Mouse (Mus musculus): ENCODE data around the gene Rgs16. TPM values are rescaled to one million over a fixed set of nuclear protein-coding genes. Genes with fewer than 3 reads are reported as not detected.

Rgs16 gene
- total and polyA plus RNA-seq, 3 experiments: not detected

DNA sequence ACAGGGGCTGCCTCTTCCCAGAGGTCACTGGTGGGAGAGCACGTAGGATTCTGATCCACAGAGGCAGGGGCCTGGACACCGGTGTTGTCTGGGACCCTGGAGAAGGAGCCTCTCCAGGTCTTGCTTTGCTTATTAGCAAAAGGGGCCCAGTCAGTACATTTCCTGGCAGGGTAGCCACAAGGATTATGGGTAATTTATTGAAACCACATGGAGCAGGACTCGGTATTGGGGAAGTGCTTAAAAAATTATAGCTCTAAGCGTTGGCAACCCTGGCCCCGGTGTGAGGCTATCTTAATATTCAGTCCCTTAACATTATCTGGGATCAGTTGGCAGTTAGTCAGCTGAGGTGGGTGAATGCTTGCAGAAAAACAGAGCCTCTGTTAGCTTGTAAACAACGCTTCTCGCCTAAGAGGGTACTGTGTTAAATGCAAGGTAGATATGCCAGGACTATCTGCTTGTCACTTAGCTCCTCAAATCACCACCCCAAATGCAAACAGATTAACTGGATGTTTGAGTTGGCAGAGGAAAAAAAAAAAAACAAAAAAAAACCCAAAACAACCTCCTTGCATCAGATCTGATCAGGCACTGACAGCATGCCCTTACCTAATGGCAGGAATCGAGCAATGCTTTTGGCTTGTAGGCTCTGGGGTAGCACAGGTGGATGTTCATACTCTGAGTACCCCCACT is 37.8 kb upstream of the Rgs16 start:
- no peaks in the 10 kb centered on the region for H3K79me2 ChIP-seq (ENCODE audit: control insufficient read depth, insufficient read depth, low read length, poor library complexity)
- H3K27me3 ChIP-seq (ENCODE audit: control insufficient read depth in 1 of 2, insufficient read depth in 2 of 2, low read length in 2 of 2): no peaks in the 10 kb centered on the region
- H3K4me1 ChIP-seq (ENCODE audit: control insufficient read depth in 1 of 2, insufficient read depth in 2 of 2, low read length in 2 of 2): no peaks in the 10 kb centered on the region
- H3K27ac ChIP-seq (ENCODE audit: control insufficient read depth, low read depth, low read length): no peak overlapping the region
- no peak overlapping the region for H3K9ac ChIP-seq (ENCODE audit: control insufficient read depth, low read depth, low read length, poor library complexity, severe bottlenecking)
- H3K4me3 ChIP-seq (ENCODE audit: control insufficient read depth in 1 of 2, insufficient read depth in 1 of 2, low read depth in 2 of 2, low read length in 2 of 2): no peak overlapping the region
- no peak for DNase-seq (ENCODE audit: low read depth, low spot score)
- TF ChIP-seq USF2 (IDR thresholded peaks at IDR 0.05; ENCODE audit: borderline replicate concordance in 1 of 2, insufficient read depth in 1 of 2, low read depth in 1 of 2, low read length in 2 of 2): no peak
- no peak for TF ChIP-seq CHD1 (IDR thresholded peaks at IDR 0.05; ENCODE audit: low read depth, low read length)
- TF ChIP-seq POLR2AphosphoS2 (IDR thresholded peaks at IDR 0.05; ENCODE audit: low read length): no peak
- TF ChIP-seq GABPA (IDR thresholded peaks at IDR 0.05; ENCODE audit: low read depth, low read length): no peak
- TF ChIP-seq NRF1 (IDR thresholded peaks at IDR 0.05; ENCODE audit: insufficient read depth, low read depth, low read length, poor library complexity, severe bottlenecking): no peak
- no peak for TF ChIP-seq UBTF (IDR thresholded peaks at IDR 0.05; ENCODE audit: borderline replicate concordance, insufficient read depth, low read depth, low read length)
- no peaks in the 10 kb centered on the region for H3K36me3 ChIP-seq (ENCODE audit: control insufficient read depth in 1 of 2, insufficient read depth in 2 of 2, low read length in 2 of 2)
- H3K9me3 ChIP-seq (replicated peaks; ENCODE audit: insufficient read depth, low read length): no peaks in the 10 kb centered on the region

DNA sequence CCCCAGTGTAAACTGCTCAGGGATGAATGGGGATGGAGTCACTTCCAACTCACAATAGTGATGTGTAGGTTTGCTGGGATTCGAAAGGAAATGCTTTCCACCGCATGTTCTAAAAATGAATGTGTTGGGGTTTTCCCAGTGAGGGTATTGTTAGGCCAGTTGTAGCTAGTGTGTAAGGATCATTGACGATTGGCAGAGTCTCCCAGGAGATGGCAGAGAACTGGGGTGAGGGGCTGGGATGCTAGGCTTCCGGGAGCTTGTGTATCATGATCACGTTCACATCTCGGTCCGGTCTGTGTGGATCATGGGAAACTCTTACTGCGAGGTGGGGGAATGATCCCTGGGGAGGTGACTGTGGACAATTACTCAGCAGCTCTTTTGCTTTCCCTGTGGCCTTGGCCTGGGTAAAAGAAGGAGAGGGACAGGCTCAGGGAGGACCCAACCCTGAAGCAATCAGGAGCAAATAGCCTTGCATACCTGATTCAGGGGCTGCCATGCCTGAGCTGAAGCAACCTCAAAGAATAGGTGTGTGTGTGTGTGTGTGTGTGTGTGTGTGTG is 37.2 kb upstream of the Rgs16 start:
- no peak for TF ChIP-seq RAD21 (IDR thresholded peaks at IDR 0.05; ENCODE audit: low read depth, low read length)
- no peak for TF ChIP-seq MAZ (IDR thresholded peaks at IDR 0.05; ENCODE audit: low read depth, low read length)
- no peaks in the 10 kb centered on the region for H3K4me1 ChIP-seq (ENCODE audit: control insufficient read depth in 1 of 2, insufficient read depth in 2 of 2, low read length in 2 of 2)
- no peaks in the 10 kb centered on the region for H3K27me3 ChIP-seq (ENCODE audit: control insufficient read depth in 1 of 2, insufficient read depth in 2 of 2, low read length in 2 of 2)
- H3K4me3 ChIP-seq (ENCODE audit: control insufficient read depth in 1 of 2, insufficient read depth in 1 of 2, low read depth in 2 of 2, low read length in 2 of 2): no peak overlapping the region
- no peaks in the 10 kb centered on the region for H3K36me3 ChIP-seq (ENCODE audit: control insufficient read depth in 1 of 2, insufficient read depth in 2 of 2, low read length in 2 of 2)
- no peak overlapping the region for H3K9ac ChIP-seq (ENCODE audit: control insufficient read depth, low read depth, low read length, poor library complexity, severe bottlenecking)
- no peaks in the 10 kb centered on the region for H3K79me2 ChIP-seq (ENCODE audit: control insufficient read depth, insufficient read depth, low read length, poor library complexity)
- no peaks in the 10 kb centered on the region for H3K9me3 ChIP-seq (replicated peaks; ENCODE audit: insufficient read depth, low read length)
- DNase-seq (ENCODE audit: low read depth, low spot score): no peak
- H3K27ac ChIP-seq (ENCODE audit: control insufficient read depth, low read depth, low read length): no peak overlapping the region

DNA sequence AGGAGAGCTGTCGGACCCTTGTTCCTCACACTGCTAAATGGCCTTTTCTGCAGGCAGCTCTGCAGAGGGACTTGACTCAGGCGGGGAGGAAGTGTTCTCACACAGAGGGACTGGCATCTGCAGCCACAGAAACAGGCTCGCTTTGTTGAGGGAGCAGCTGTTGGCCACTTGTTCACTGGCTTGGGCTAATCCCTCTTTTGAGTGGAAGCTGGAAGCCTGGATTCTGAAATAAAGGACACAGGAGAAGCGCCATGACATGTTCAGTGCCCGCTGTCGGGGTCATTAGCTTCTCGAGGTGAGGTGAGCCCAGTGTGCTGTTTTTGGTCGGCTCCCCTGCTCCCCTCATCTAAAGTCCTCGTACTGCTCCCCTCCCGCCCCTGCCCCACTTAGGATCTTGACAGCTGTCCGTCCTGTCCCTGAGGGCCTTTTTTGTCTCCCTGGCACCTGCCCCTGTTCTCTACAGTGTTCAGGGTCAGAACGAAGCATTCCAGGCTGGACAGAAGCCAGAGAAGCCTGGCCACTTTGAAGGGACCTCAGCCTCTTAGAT is 36.6 kb upstream of the Rgs16 start:
- H3K4me3 ChIP-seq (ENCODE audit: control insufficient read depth in 1 of 2, insufficient read depth in 1 of 2, low read depth in 2 of 2, low read length in 2 of 2): no peak overlapping the region
- H3K36me3 ChIP-seq (ENCODE audit: control insufficient read depth in 1 of 2, insufficient read depth in 2 of 2, low read length in 2 of 2): no peaks in the 10 kb centered on the region
- TF ChIP-seq MXI1 (IDR thresholded peaks at IDR 0.05; ENCODE audit: low read depth, low read length) (no peak), MEF2A (IDR thresholded peaks at IDR 0.05; ENCODE audit: extremely low read depth, insufficient replicate concordance, low read depth, low read length, poor library complexity, severe bottlenecking) (no peak), MAZ (IDR thresholded peaks at IDR 0.05; ENCODE audit: low read depth, low read length) (no peak), EP300 (IDR thresholded peaks at IDR 0.05; ENCODE audit: low read depth in 1 of 2, low read length in 2 of 2) (no peak), MAX (IDR thresholded peaks at IDR 0.05; ENCODE audit: low read length) (no peak), CTCF (IDR thresholded peaks at IDR 0.05 in 2 of 3, conservative IDR thresholded peaks at IDR 0.05 in 1 of 3; ENCODE audit: control insufficient read depth in 1 of 3, insufficient read depth in 1 of 3, low read depth in 2 of 3, low read length in 3 of 3, poor library complexity in 1 of 3, severe bottlenecking in 1 of 3) (no peak), ETS1 (IDR thresholded peaks at IDR 0.05; ENCODE audit: low read depth, low read length) (no peak), MYB (IDR thresholded peaks at IDR 0.05; ENCODE audit: low read depth, low read length) (no peak), NELFE (IDR thresholded peaks at IDR 0.05; ENCODE audit: low read depth, low read length) (no peak), MAFK (IDR thresholded peaks at IDR 0.05; ENCODE audit: borderline replicate concordance, low read depth, low read length) (no peak)
- no peaks in the 10 kb centered on the region for H3K27me3 ChIP-seq (ENCODE audit: control insufficient read depth in 1 of 2, insufficient read depth in 2 of 2, low read length in 2 of 2)
- no peaks in the 10 kb centered on the region for H3K4me1 ChIP-seq (ENCODE audit: control insufficient read depth in 1 of 2, insufficient read depth in 2 of 2, low read length in 2 of 2)
- H3K79me2 ChIP-seq (ENCODE audit: control insufficient read depth, insufficient read depth, low read length, poor library complexity): no peaks in the 10 kb centered on the region
- no peak for DNase-seq (ENCODE audit: low read depth, low spot score)
- H3K9me3 ChIP-seq (replicated peaks; ENCODE audit: insufficient read depth, low read length): no peaks in the 10 kb centered on the region
- no peak overlapping the region for H3K9ac ChIP-seq (ENCODE audit: control insufficient read depth, low read depth, low read length, poor library complexity, severe bottlenecking)
- H3K27ac ChIP-seq (ENCODE audit: control insufficient read depth, low read depth, low read length): no peak overlapping the region
